Mouse (Mus musculus) embryonic fibroblast, embryonic 13.5 days (primary cell): ENCODE measurements at regions not wholly inside any gene's neighbourhood (a gene's known extent, or its start where the extent isn't known, plus 50 kb on each side); places are given as distances from the start of the nearest gene placed in this dataset.
A peak's percentile ranks its signal among the peaks of the same experiment; 100 is the strongest.

Experiments used
- H3K27ac ChIP-seq: 2 replicates; pipeline ENCODE4 v1.5.1; 2012; ENCODE audit warnings: low read length, control low read depth, inconsistent platforms; ENCODE audit not compliant: insufficient read depth
- H3K4me1 ChIP-seq: 2 replicates; pipeline ENCODE4 v1.6.1; 2011; ENCODE audit warnings: low read length; ENCODE audit not compliant: control insufficient read depth, insufficient read depth
- H3K4me3 ChIP-seq: 2 replicates; pipeline ENCODE4 v1.5.1; 2011; ENCODE audit warnings: mild to moderate bottlenecking, control low read depth, low read length; ENCODE audit not compliant: insufficient read depth
- CTCF ChIP-seq: IDR thresholded peaks from 2 replicates; pipeline ENCODE4 v1.5.1; 2011; ENCODE audit warnings: mild to moderate bottlenecking, control low read depth, low read length, moderate library complexity, borderline replicate concordance; ENCODE audit not compliant: insufficient read depth
- POLR2A ChIP-seq: IDR thresholded peaks from 2 replicates; pipeline ENCODE4 v1.6.1; 2011; ENCODE audit warnings: low read depth, mild to moderate bottlenecking, control low read depth, low read length, moderate library complexity

DNA sequence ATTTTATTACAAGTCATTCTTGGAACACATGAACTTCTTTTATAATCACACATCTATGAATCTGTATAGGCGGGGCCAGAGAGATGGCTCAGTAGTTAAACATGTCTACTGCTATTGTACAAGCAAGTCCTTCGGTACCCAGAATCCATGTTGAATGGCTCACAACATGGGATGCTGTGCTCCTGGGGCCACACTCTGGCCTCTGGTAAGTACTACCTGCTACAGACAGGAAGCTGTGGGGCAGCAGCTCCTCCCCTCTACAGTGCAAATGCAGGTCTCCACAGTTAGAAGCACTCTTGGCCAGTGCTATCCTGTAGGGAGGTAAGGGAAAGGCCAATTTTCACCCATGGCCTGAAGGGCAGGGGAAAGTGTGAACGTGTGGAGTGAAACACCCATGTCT, 506.0 kb downstream of the Irx1 start:
- Histone ChIP-seq H3K4me1 (no peaks in the 10 kb centered on the region; the same call in 1 of the 2 replicates), H3K4me3 (no peak overlapping the region), H3K27ac (no peak overlapping the region)
- TF ChIP-seq CTCF, result no peak
- TF ChIP-seq POLR2A, result no peak

DNA sequence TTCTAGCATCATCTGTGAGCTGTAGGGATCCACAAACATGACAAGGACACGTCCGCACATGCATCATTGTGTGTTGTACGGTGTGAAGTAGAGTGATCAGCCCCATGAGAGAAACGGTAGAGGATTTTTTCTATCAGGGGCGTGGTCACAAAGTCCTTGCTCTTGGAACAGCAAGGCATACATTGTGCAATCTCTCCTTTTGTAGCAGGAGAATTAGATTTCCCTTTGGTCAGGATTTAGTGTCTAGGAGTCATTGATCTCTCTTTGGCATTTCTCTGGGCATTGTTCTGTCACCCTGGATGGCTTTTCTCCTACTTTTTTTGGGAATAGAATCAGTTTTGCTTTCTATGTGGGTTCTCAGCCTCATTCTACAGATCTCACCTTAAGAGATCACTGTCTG, 511.3 kb downstream of the Irx1 start:
- TF ChIP-seq CTCF, result no peak
- TF ChIP-seq POLR2A, result no peak
- H3K4me3 ChIP-seq, result no peak overlapping the region
- no peaks in the 10 kb centered on the region for H3K4me1 ChIP-seq
- H3K27ac ChIP-seq, result no peak overlapping the region

DNA sequence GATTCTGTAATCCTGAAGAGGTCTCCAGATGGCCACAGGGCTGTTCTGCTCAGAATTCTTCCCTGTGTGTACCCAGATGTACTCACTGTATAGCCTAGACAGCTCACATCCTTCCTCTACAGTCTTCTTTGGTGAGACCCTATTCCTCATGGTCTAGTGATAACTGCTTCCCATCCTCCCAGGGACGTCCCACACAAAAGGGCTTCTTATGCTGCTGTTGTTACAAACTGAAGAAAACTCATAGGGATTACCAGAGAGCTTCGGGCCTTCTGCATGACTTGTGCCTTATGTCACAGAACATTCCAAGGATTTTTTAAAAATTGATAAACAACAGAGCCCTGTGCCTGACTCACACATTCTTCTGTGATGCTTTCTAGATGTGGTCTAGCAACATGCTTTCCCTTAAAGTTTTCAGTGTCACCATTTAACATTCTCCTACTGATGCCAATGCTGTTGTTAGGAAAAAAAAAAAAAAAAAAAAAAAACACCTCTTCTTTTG, 525.9 kb downstream of the Irx1 start:
- TF ChIP-seq CTCF, result no peak
- no peak for TF ChIP-seq POLR2A
- no peak overlapping the region for H3K4me3 ChIP-seq
- peak overlapping the region; percentile 67; the same call in 1 of the 2 replicates for H3K27ac ChIP-seq
- peaks cover 7% of the 10 kb centered on the region for H3K4me1 ChIP-seq

DNA sequence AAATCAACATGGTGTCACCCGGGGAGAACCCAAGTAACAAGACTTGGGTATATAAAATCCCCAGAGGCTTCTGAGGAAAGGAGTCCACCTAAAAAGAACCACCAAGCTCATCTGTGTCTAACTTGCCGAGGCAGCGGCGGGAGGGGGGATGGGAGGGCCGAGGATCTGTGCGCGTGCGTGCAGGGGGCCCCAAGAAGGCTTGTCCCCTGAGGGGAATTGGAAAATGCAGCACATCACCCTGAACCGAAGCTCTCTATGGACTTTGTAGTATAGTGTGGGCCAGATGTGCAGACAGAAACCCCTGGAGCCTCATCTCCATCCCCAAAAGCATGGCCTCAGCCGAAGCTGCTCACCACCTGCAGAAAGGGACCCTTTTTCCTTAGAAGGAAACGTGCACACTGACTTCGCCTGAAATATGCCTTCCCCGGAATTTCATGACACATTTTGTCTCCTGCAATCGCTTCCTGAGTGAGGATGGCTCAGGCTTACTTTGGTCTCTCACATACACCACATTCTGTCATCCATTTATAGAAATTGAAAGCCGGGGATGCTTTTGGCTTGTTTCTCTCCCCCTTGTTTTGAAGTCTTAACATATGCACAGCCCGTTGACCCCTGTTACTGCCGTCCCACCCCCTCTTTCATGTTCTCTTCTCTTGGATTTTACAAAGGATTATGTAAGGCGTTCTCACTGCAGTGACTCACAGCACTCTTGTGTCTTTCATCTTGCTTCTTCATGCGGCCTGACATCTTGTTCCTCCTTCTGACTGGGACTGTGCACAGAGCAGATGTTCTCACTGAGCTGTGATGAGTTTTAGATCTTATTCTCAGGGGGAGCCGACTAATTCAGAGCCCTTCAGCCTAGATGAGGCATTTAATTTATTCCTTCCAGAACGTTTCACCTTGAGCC, 559.6 kb downstream of the Irx1 start:
- Histone ChIP-seq H3K4me1 (no peaks in the 10 kb centered on the region), H3K27ac (peak overlapping the region; percentile 15; the same call in 1 of the 2 replicates), H3K4me3 (no peak overlapping the region)
- TF ChIP-seq CTCF, result no peak

DNA sequence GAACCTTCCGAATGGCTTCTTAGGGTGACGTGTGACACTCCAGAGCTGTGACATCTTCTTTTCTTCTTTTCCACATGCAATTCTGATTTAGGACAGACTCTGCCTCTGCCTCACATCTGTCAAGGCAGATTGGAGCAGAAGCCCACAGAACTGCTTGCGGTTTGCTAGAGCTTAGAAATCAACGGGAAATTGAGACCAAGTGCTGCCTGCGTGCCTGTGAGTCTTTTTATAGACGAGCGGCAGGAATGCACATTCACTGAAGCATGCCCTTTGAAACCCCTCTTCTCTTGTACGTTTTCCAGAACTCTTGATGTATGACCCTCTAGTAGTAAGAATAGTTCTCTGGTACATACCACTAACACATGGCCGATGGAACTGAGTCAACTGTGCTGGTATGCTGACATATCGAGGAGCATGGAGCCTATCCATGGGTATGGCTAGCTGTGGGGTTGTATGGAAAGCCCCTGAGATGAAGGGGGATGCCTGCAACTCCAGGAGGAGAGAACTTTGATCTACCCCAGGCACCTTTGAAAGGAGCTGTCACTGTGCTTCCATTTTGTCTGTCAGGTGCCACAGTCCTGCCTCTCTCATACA, 552.2 kb upstream of the Adamts16 start:
- no peak for TF ChIP-seq POLR2A
- no peak for TF ChIP-seq CTCF
- Histone ChIP-seq H3K27ac (no peak overlapping the region), H3K4me1 (0 out of 2 replicates have a peak, but pooled peaks cover 2% of the 10 kb centered on the region), H3K4me3 (no peak overlapping the region)

DNA sequence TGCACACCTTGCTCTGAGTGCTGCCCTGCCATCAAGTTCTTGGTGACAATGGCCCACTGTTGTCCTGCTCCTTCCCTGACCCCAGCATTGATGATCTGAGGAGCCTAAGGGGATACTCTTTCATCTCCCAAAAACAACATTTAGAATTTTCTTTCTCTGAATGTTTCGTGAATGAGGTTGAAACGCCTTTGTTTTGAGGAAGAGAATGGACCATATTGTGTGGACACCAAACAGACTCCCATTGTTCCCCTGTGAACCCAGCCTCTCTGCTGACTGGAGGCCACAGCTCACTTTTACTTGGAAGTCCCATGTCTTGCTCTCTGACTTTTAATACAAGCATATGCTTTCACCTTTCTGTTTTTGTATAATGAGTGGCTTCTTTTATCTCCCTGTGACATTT, 537.0 kb upstream of the Adamts16 start:
- no peak overlapping the region for H3K27ac ChIP-seq
- TF ChIP-seq POLR2A, result no peak
- no peak for TF ChIP-seq CTCF

DNA sequence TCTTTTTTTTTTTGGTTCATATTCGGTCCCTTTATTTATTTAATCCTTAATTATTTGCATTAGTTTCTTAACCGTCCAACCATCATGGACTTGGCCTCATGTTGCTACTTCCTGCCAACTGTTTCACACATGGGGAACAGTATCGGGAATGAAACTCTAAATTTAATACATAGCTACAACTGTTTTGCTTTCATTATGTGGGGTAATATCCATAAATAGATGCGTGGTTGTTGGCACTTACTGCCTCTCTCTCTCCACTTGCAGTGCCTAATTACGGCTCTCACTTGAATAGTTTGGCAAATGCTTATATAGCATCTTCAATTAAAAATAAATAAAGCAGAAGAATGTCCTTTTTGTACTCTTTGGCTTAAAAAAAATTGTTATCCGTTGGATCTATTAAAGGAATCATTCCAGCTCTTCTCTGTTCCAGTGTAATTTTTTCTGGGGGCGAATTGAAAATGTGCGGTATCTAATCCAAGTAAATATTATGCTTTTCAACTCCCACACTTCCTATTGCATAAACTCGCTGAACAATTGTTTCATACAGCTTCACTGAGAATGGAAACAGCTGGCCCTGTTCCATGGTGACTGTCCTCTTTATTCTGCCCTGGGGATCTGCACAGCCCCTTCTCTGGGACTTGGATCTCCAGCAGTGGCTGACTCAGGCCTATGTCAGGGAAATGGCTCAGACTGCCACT, 534.4 kb upstream of the Adamts16 start:
- Histone ChIP-seq H3K4me3 (no peak overlapping the region), H3K4me1 (peaks cover 5% of the 10 kb centered on the region), H3K27ac (peak overlapping the region; percentile 64)
- no peak for TF ChIP-seq CTCF
- TF ChIP-seq POLR2A, result no peak

More for the DNA sequence above, 537.0 kb upstream of the Adamts16 start:
- Histone ChIP-seq H3K4me1 (no peaks in the 10 kb centered on the region), H3K4me3 (no peak overlapping the region)

DNA sequence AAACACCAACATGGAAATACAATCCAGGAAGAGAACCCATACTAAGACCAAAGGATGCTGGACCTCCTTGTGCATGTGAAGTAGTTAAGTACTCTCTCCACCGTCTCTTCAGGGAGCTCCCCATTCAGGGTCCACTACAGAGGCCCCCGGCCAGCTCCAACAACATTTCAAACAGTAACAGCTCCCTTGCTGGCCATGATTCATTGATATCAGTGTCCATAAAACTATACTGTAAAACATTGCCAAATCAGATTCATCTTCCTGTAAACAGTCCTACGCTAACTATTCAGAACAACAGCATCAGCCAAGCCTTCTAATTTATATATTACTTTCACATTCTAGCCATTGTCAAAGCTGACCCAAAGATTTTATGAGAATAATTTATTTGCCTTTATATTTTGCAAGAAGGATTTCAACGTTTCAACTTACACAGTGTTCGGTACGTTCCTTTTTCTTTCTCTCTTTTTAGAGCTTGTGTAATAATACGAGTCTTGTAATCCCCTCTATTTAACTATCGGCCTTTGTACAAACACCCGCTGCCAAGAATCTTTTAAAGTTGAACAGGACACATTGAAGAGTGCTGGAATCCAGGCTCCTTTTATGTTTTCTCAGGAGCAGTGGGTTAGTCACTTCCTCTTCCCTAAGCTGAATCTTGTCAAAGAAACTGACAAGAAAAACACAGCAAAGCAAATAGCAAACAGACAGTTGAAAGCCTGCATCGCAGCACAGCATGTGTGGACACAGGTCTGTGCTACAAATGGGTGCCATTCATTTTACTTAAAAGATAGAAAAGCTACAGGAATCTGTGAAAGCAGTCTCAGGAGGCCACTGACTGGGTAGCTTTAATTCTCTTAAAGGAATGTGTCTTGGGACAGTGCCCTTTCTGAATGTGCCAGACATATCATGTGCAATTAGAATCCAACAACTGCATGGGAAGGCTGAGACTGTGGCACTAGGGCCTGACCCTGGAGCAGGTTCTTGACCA, 531.4 kb upstream of the Adamts16 start:
- Histone ChIP-seq H3K4me1 (peaks cover 5% of the 10 kb centered on the region), H3K27ac (peak overlapping the region; percentile 79), H3K4me3 (no peak overlapping the region)
- TF ChIP-seq POLR2A, result no peak

DNA sequence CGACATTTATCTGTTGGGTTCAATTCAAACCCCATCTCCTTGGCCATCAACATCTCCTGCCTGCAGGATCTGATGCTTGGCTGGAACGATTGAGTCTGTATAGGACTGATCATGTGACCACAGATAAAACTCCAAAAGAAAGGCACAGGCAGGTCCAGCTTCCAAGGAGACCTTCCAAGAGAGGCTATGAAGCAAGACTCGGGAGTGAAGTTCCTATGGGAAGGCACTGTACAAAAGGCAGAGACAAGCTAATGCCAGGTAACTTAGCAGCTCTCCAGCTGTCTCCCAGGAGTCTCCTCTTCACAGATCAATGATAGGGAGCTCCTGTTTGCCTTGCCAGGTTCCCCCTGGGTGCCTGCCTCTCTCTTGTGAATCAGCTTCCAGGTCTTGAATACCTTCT, 528.2 kb upstream of the Adamts16 start:
- Histone ChIP-seq H3K4me1 (peaks cover 5% of the 10 kb centered on the region), H3K4me3 (no peak overlapping the region), H3K27ac (no peak overlapping the region)
- TF ChIP-seq POLR2A (no peak), CTCF (no peak)
